ENCODE assay signal across 14 mouse cellular contexts in the genomic region with DNA sequence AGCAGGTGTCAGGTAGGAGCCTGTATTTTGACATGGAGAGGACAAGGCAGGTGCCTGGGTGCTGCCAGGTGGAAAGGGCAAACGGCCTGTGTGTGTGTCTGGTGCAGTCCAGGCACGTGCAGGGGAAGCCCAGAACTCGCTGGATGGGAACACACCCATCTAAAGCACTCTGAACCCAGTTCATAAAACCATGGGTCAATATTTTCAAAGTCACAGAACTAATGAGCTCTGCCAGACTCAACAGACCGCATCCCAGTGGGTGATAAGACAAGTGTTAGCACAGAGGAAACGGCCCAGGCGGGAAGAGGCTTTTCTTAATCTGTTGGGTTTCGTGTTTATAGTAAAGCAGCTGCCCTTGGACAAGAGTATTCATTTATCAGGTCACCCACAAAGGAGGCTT. TPM values are rescaled to one million over a fixed set of nuclear protein-coding genes. Genes with fewer than 3 reads are reported as not detected.
A peak's percentile ranks its signal among the peaks of the same experiment; 100 is the strongest.
DNase-seq lines count a peak whose midpoint lies in the region; ATAC-seq lines count a peak whose summit lies in the region.
"Had no signal": no experiment of that assay in that cellular context is flagged by ENCODE, and none has a peak within 500 bp of the region (broad histone marks: within the 10 kb centered on the region; RNA-seq: fewer than 3 reads in every experiment).

No protein-coding gene starts in this region.

- peak overlapping the region; percentile 21; the same call in 1 of the 2 replicates for H3K27ac ChIP-seq in brown adipose tissue, adult 24 weeks (replicated peaks; ENCODE audit: low read depth, low read length)
- H3K27ac ChIP-seq in intestine, embryonic 15.5 days, result no peak overlapping the region
- H3K27ac ChIP-seq in forebrain, embryonic 14.5 days (ENCODE audit: low read depth, low read length), result no peak overlapping the region
- H3K27ac ChIP-seq: heart, embryonic 15.5 days; hindbrain, embryonic 15.5 days; midbrain, embryonic 13.5 days; neural tube, embryonic 12.5 days; stomach, embryonic 15.5 days had no signal

- ATAC-seq in cerebellum, adult (ENCODE audit: insufficient number of reproducible peaks, low FRiP score, low TSS enrichment), result peak; percentile 52
- ATAC-seq in intestine, embryonic 15.5 days, result peak; percentile 44
- no peak for ATAC-seq in forebrain, embryonic 14.5 days
- ATAC-seq: midbrain, embryonic 13.5 days had no signal

- DNase-seq in cerebellum, postnatal 4 days (ENCODE audit: low spot score in 2 of 2), result no peak
- DNase-seq in lung, adult 18-20 months, result peak; percentile 28 to 66
- DNase-seq in lung, postnatal 4 days, result no peak
- no peak for DNase-seq in layer of hippocampus, adult 9-10 months (ENCODE audit: low spot score)
- DNase-seq in forebrain, embryonic 14.5 days (ENCODE audit: low spot score), result no peak
- DNase-seq: lung, embryonic 14.5 days had no signal

- 25% methylated on average over 7 of the region's 7 CpGs for WGBS in intestine, embryonic 15.5 days
- 72% methylated on average over 7 of the region's 7 CpGs for WGBS in forebrain, embryonic 14.5 days

- H3K9me3 ChIP-seq in intestine, embryonic 15.5 days, result no peaks in the 10 kb centered on the region
- no peaks in the 10 kb centered on the region for H3K9me3 ChIP-seq in forebrain, embryonic 14.5 days (replicated peaks; ENCODE audit: control insufficient read depth, low read length)
- H3K9me3 ChIP-seq: heart, embryonic 15.5 days; hindbrain, embryonic 15.5 days; midbrain, embryonic 13.5 days; neural tube, embryonic 12.5 days; stomach, embryonic 15.5 days had no signal

- H3K36me3 ChIP-seq in intestine, embryonic 15.5 days, result no peaks in the 10 kb centered on the region
- no peaks in the 10 kb centered on the region for H3K36me3 ChIP-seq in forebrain, embryonic 14.5 days (ENCODE audit: control insufficient read depth, insufficient read depth, low read length)
- H3K36me3 ChIP-seq: heart, embryonic 15.5 days; hindbrain, embryonic 15.5 days; midbrain, embryonic 13.5 days; neural tube, embryonic 12.5 days; stomach, embryonic 15.5 days had no signal

- no peak overlapping the region for H3K4me2 ChIP-seq in intestine, embryonic 15.5 days (replicated peaks)
- no peak overlapping the region for H3K4me2 ChIP-seq in forebrain, embryonic 14.5 days (ENCODE audit: low read length)
- H3K4me2 ChIP-seq: heart, embryonic 15.5 days; hindbrain, embryonic 15.5 days; lung, embryonic 14.5 days; midbrain, embryonic 13.5 days; neural tube, embryonic 12.5 days; stomach, embryonic 15.5 days had no signal

- H3K4me1 ChIP-seq in brown adipose tissue, adult 24 weeks (ENCODE audit: control insufficient read depth, insufficient read depth, insufficient read length, low read length), result peaks cover 27% of the 10 kb centered on the region
- peaks cover 18% of the 10 kb centered on the region for H3K4me1 ChIP-seq in intestine, embryonic 15.5 days (replicated peaks)
- peaks cover 11% of the 10 kb centered on the region for H3K4me1 ChIP-seq in forebrain, embryonic 14.5 days (ENCODE audit: control insufficient read depth, insufficient read depth, low read length)

- no peak overlapping the region for H3K9ac ChIP-seq in intestine, embryonic 15.5 days
- H3K9ac ChIP-seq in forebrain, embryonic 14.5 days (ENCODE audit: low read length), result no peak overlapping the region
- H3K9ac ChIP-seq: heart, embryonic 15.5 days; hindbrain, embryonic 15.5 days; lung, embryonic 14.5 days; midbrain, embryonic 13.5 days; neural tube, embryonic 12.5 days; stomach, embryonic 15.5 days had no signal

- no peak overlapping the region for H3K4me3 ChIP-seq in brown adipose tissue, adult 24 weeks (ENCODE audit: insufficient read depth, low read depth, low read length)
- no peak overlapping the region for H3K4me3 ChIP-seq in intestine, embryonic 15.5 days (replicated peaks)
- no peak overlapping the region for H3K4me3 ChIP-seq in forebrain, embryonic 14.5 days (ENCODE audit: low read depth, low read length)
- H3K4me3 ChIP-seq: heart, embryonic 15.5 days; hindbrain, embryonic 15.5 days; midbrain, embryonic 13.5 days; neural tube, embryonic 12.5 days; stomach, embryonic 15.5 days had no signal

- H3K27me3 ChIP-seq in intestine, embryonic 15.5 days (replicated peaks), result no peaks in the 10 kb centered on the region
- H3K27me3 ChIP-seq in forebrain, embryonic 14.5 days (replicated peaks; ENCODE audit: control insufficient read depth, insufficient read depth, low read length), result no peaks in the 10 kb centered on the region
- H3K27me3 ChIP-seq: heart, embryonic 15.5 days; hindbrain, embryonic 15.5 days; midbrain, embryonic 13.5 days; neural tube, embryonic 12.5 days; stomach, embryonic 15.5 days had no signal

RNA-seq across cellular contexts. Expression of a gene that starts 57.3 kb away (rescaled TPM):
- polyA plus RNA-seq in brown adipose tissue, adult 24 weeks (2012; ENCODE audit: insufficient read depth, insufficient read length, missing spikeins), result not detected in 2 replicates
- polyA plus RNA-seq in intestine, embryonic 15.5 days (2015; fragmentation: Nextera tagmentation; extraction: Ambion mirVana), result not detected in 2 replicates
- polyA plus RNA-seq in forebrain, embryonic 14.5 days (2014; fragmentation: Nextera tagmentation; extraction: Ambion mirVana), result not detected in 2 replicates
- polyA plus RNA-seq: heart, embryonic 15.5 days; hindbrain, embryonic 15.5 days; lung, embryonic 14.5 days; midbrain, embryonic 13.5 days; neural tube, embryonic 12.5 days; stomach, embryonic 15.5 days had no signal

Comparison
In these comparisons a context has a peak if more than half of its experiments do, and no peak if none do; other contexts are left out.
1. DNase-seq: peak in lung, adult 18-20 months (2 of 2); none in cerebellum, postnatal 4 days (0 of 2), lung, postnatal 4 days (0 of 2), layer of hippocampus, adult 9-10 months (single experiment) and forebrain, embryonic 14.5 days (single experiment).